Mouse (Mus musculus): ENCODE measurements around the gene Lbp.

The Lbp gene

DNA sequence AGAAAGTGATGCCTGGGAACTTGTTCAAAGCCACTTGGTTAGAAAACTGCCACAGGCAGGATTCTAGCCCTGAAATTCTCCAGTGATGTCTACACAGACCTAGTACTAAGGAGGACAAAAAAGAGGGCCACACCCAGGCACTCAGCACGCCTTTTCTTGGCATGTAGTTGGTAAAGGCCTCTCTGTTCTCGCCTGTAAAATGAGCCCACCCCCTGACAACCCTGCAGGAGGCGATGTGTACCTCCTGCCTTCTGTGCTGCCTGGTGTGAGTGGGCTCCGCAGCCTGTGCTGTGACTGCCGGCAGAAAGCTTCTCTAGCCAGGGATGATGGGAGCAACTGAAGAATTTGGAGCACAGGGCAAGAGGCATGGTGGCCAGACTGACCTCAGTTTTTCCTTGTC lies 2.0 kb downstream of the Lbp start:
- in situ Hi-C loops (cut with MboI, MseI), result no loop called here

DNA sequence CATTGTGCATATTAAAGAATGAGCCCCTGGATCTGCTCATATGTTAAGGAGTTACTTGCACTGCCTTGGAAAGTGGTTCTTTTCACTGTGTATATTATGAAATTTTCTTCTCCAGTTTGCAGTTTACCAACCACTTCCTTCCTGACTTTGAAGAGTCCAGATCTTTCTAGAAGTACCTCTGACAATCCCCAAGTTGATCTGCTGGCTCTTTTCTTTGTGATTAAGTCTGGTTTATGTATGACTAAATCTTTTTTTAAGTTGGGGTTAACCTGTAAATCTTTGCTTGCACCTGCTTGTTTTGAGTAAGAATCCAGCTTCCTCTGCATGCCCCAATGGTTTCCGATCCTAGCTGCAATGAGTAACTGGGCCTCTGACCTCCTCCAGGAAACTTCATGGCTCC lies 6.8 kb downstream of the Lbp start:
- in situ Hi-C loops (cut with MboI, MseI), result no loop called here

DNA sequence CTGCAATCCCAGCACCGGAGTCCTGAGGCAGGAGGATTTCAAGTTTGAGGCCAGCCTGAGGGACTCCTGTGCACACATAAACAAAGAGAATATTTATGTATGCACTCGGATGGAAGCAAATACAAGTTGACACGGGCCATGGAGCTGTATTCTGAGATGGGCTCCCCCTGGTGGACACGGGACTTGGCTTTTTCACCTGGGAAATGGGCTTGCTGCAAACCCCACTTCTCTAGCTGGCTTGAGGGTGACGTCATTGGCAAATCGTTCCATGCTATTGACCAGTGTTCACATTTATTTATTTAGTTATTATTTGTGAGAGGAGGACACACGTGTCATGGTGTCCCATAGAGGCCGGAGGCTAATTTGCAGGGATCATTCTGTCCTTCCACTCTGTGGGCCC lies 10.1 kb downstream of the Lbp start:
- in situ Hi-C loops (cut with MboI, MseI), result no loop called here

DNA sequence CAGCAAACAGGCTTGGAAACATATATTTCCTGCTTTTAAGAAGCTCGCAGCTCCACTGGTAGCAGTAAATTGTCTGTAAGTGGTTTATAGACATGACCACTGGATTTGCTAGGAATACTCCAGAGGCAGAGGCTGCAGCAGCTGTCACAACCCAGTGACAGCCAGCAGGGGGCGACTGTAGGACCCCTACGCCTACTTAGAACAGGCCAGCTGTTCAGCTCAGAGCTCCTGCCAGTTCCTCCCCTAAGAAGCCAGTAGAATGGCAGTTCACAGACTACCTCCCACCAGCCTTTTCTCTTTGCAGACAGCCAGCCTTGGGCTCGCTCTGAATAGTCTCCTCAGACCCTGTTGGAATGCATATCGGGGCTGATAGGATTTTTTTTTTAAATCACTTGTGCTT lies 10.7 kb downstream of the Lbp start:
- in situ Hi-C loops (cut with MboI, MseI), result no loop called here

DNA sequence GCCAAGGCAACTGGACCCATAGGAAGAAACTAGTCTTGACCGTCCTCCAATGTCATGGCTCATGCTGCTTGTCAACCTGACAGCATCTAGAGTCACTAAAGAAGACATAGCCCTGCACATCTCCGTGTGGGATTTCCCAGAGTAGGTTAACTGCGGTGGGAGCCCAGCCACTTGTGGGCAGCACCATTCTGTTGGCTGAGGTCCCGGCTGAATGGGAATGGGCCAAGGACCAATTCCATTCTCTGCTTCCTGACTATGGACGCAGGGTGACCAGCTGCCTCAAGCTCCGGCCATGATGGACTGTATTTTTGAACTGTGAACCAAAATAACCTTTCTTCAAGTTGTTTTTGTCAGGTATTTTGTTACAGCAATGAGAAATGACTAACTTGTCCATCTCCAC lies 15.3 kb downstream of the Lbp start:
- in situ Hi-C loops (cut with MboI, MseI), result no loop called here

DNA sequence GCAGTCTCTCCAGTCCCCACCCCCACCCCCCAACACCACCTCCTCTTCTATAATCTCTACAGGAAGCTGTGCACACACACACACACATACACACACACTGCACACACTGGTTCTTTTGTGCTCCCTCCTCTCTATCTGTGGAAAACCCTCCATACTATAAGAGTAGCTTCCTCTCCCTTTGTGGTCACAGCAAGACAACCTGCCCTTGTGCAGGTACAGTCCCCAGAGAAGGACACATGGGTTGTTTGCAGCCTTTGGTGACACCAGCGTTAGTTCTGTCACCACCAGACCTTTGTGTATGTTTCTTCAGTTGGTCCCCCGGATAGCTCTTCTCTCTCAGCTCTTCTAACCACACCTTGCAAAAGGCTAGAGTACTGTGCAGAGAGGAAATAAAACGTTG lies 16.6 kb downstream of the Lbp start:
- in situ Hi-C loops (cut with MboI, MseI), result no loop called here

DNA sequence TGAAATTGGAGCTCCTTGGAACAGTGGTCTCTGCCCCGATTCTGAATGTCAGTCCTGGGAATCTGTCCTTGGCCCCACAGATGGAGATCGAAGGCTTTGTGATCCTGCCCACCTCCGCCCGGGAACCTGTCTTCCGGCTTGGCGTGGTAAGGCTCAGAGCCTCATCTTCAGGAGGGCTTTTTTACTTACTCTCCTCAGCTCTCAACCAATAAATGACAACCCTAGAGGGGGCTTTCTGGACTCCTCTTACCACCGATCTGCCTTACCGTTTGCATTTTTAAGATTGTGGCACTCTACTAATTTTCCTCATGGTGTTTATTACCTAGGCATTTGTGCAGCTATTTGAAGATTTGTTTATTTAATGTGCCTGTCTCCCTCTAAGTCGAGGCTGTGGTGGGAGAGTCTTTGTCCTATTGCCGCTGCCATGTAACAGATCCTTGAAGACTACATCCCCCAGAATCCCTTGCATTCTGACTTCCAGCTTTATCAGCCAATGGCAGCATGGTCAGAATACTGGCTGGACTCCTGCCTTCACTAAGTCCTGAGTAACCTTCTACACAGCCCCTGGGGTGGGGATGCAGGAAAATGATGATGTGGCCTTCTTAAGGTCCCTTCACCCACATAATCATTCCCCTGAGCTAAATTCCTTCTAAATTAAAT lies 18.4 kb downstream of the Lbp start:
- in situ Hi-C loops (cut with MboI, MseI), result no loop called here

DNA sequence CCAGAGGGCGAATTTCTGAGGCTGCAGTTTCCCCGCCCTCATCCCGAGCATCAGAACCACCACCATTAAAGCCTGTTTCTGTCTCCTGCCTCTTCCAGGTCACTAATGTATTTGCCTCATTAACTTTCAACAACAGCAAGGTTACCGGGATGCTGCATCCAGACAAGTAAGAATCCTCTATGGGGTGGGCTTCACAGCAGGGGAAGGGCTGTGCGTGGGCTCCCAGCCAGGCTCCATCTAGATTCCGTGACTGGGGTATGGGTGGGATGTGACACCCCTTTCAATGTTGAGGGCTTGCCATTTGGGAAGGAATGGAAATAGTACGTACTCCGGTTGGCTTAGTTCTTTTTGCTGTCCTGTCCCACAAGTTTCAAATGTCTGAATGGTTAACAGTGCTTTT lies 19.3 kb downstream of the Lbp start:
- in situ Hi-C loops (cut with MboI, MseI), result no loop called here

DNA sequence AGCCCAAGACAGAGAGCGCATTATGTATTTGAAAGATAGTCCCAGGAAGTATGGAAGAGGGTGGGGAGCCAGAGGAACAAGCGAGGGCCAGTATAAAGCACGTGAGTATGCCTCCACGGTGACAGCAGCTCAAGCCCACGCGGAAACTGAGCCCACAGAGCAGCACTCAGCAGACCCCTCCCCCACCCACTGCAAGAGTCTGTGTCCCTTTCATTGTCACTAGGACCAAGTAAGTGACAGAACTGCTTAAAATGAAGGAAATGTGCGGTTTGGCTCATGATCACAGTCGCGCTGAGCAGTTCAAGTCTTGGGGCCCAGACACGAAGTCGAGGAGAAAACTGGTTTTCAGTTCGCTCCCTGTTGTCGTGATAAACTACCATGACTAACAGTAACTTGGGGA lies 28.1 kb downstream of the Lbp start:
- in situ Hi-C loops (cut with MboI, MseI), result no loop called here

DNA sequence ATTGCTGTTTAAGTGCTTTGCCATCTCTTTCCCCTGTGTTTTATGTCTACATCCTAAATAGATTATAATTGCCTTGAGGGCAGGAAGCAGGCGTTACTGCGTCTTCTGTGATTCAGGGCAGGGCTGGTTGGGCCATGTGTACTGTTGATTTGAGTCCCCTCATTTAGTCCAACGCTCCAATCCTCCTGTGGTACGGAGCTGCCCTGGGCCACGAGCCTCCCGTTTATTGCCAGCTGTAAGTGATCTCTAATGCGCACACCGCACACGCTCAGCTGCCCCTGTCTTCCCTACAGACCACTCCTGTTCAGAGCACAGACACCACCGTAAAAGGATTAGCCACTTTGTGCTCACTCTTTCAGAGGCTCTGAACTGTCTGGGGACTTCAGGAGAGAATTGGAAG lies 31.4 kb downstream of the Lbp start:
- in situ Hi-C loops (cut with MboI, MseI), result loop anchor here (5.0 kb wide), 1 partner anchor 55 kb away; no protein-coding TSS in a partner anchor

DNA sequence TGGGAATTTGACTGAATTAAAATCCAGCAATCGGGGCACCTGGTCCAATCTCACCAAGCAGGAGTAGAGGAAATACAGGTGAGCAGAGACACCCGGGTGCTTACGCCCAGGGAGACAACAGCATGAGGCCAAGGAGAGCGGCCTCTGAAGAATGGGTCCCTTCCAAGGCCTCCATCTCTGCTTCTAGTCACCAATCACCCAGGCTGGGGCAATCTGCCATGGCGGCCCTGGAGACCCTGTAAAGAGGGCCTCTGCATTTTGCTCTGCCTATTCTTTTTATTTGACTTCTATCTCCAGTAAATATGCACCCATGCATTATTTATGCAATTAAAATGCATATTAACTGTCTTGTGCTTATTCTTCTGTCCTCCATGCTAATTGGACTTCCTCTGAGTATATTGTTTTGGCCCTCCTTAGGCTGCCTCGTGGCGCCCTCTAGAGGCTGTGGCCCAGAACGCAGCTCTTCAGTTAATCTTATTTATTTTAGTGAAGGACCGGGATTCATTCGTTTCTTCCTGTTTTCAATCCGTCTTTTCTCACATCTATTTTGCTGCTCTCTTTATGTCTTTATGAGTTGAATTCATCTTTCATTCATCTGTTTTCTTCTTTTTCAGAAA lies 33.8 kb downstream of the Lbp start:
- in situ Hi-C loops (cut with MboI, MseI), result loop anchor here (5.0 kb wide), 2 partner anchors 58 to 133 kb away; no protein-coding TSS in a partner anchor

DNA sequence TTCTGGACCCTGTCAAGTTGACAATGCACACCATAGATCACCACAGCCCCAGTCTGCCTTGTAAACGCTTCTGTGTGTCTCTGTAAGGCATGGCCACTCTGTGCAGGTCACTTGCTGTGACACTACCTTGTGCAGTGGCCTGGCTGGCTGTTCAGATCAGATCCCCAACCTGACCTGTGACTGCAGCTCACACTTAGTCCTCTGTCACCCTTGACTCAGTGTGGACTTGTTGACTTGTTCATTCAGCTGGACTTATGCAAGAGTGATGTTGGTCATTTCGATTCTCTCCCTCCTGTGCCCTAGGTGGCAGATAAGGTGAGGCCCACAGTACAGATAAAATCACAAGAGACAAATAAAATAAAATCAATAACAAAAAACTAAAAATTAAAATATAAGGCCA lies 35.0 kb downstream of the Lbp start:
- in situ Hi-C loops (cut with MboI, MseI), result loop anchor here (5.0 kb wide), 1 partner anchor 134 kb away; no protein-coding TSS in a partner anchor

DNA sequence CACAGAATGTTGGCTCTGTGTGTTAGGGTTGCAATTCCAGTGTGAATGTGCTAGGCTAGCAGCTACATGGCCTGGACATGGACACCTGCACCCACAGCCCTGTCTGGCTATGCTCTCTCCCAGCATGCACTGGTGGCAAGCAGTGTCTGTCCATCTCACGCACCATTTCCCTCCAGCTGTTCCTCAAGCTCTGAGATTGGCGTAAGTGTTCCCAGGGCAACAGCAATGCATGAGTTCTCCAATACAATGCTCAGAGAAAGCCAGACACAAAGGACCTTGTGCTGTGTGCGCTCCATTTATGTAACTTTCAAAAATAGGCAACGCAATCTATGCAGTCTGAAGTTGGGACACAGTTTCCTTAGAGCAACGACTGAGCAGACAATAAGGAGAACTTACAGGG lies 37.2 kb downstream of the Lbp start:
- in situ Hi-C loops (cut with MboI, MseI), result loop anchor here (5.0 kb wide), 1 partner anchor 136 kb away; no protein-coding TSS in a partner anchor

DNA sequence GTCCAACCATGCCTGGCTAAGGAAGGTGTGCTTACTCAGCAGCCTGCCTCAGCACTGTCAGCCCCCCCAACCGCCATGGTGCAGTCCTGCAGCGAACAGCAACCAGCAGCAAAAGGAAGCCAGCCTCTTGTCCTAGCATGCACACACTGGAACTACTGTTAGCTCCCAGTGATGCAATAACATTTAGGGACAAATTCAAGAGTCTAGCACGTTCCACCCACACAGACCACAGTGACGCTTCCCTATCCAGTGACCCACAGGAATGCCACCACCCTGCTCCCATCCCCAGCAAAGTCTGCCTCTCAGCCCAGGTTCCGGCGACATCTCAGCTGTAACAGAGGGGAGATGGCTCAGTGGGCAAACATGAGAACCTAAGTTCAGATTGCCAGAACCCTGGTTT lies 40.2 kb downstream of the Lbp start:
- in situ Hi-C loops (cut with MboI, MseI), result no loop called here

DNA sequence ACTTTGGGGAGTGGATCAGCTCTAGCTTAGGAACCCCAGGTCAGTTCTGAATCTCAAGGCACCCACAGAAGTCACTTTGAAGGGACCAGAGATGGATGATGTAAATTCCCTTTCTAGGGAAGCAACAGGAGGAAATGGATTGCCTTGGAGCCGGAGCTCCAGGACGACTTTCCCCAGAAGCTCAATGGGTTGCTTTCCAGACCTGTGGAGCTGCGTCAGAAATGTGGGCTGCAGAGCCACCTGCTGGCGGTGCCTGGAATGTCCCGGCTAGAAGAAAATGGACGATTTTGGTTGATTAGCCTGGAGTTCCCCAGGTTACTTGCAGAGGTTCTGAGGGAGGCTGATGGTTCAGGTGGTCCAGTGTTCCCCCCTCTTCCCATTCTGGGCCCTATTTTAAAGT lies 41.6 kb downstream of the Lbp start:
- in situ Hi-C loops (cut with MboI, MseI), result no loop called here

DNA sequence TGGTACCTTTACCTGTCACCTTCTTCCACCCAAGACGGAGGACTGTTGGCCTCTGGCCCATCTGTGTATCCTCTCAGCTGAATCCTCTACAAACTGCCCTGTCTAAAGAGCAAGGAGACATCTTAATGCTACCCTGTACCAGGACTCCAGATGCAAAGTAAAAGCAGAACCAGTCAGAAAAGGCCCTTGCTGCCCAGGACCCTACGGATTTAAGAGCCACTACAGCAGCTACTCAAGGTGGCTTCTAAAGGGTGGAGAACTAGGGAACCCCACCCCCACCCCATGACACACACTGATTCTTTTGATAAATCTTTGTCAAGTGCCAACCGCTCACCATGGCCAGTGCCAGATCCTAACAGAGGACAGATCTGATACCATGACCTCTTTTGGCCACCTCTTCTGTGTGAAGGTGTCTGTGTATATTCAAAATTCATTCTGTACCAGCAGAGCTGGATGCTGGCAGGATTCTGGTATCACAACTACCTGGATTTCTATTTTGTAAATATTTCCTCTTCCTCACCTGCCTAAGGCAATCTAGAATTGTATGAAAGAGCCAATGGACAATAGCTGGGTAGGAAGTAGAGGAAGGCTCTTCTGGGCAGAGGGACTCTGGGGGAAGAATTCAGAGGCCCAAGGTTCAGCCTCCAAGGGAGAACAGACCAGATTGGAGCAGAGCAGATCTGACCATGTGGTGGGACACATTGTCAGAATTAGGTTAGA lies 46.7 kb downstream of the Lbp start:
- in situ Hi-C loops (cut with MboI, MseI), result no loop called here

DNA sequence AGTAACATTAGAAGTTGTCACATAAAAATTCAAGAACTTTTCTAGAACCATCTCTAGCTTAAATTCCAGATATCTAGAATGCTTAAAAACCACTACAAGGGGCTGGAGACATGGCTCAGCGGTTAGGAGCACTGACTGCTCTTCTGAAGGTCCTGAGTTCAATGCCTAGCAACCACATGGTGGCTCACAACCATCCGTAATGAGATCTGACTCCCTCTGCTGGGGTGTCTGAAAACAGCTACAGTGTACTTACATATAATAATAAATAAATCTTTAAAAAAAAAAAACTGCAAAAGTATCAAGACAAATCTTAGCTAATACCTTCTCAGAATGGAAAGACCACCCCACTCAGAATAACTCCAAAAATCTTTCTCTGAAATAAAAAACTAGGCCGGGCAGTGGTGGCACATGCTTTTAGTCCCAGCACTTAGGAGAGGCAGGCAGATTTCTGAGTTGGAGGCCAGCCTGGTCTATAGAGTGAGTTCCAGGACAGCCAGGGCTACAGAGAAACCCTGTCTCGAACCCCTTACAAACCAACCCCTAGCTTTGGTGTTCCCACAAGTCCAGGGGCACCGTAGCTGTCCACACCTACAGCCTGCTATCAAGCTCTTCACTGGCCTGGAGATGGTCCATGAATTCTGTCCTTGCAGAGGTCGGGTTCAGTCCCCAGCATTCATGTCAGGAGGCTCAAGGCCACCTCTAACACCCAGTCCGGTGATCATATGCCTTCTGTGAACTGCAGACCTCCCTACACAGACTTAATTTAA lies 48.2 kb downstream of the Lbp start:
- in situ Hi-C loops (cut with MboI, MseI), result no loop called here

DNA sequence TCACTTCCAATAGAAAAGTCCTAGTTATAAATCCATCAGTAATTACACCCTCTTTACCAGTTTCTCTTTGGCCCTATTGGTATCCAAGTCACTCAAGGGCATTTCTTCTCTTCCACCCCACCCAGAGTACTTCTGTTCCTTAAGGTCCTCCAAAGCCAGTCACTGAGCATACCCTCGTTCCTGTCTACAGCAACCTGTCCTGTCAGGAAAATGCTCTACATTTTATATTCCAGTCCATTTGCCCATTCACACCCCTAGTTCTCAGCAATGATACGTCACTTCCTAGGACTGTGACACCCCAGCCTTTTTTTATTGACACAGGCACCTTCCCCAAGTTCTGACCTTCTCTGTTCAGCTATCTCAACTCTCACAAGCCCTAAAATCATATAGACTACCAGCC lies 48.9 kb downstream of the Lbp start:
- in situ Hi-C loops (cut with MboI, MseI), result no loop called here

DNA sequence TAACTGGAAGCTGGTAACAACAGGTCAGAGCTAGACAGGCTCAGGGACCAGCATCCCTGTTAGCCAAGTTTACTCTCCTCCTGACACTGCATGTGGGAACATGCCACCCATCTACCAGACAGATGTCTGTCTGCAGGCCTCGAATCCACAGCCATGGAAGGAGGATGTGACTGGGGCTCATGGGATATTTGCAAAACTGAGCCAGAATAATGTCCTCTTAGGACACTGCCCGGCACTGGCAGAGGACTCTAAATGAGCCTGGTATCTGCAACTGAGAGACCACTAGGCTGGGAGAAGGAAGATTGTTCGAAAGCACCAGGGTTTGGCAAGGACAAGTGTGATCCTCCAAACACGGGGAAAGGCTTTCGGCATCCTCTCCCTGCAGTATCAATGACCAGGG lies 49.8 kb downstream of the Lbp start:
- in situ Hi-C loops (cut with MboI, MseI), result no loop called here

DNA sequence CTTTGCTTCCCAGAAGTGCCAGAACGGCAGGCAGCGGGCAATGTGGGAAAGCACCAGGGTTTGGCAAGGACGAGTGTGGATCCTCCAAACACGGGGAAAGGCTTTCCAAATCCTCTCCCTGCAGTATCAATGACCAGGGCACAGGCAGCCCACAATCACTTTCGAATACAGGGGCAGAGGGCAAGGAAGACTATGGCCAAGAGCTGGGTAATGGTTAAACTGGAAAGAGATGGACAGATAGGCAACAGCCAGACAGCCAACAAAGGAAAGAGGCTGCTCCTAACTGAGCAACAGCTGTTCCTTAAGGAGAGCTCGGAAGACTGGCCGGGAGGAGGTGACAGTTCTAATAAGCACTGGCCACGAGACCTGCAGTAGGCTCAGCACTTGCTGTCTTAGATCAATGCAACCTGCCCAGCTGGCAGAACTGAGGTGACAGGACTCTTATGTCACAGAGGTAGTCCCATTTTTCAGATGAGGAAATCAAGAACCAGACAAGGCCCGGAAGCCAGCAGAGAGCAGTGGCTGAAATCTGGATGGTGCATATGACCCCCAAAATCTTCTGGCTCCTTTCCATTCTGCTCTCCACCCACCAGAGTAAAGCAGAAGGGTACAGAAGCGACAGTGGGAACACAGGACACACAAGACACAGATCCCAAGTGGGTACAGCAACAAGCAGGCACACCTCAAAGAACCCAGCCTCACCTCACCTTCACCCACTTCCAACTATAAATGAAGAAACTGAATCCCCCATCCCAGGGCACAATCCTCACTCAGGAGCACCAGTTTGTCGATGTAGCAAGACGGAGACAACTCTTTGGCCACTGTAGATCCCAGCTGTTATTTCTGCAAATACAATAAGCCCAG lies 53.7 kb downstream of the Lbp start:
- in situ Hi-C loops (cut with MboI, MseI), result no loop called here
